Mouse (Mus musculus): ENCODE measurements at regions not wholly inside any gene's neighbourhood (a gene's known extent, or its start where the extent isn't known, plus 50 kb on each side); places are given as distances from the start of the nearest gene placed in this dataset.

- DNase-seq, result no peak
Measured at GRCm38 (mm10) chr1:138011581-138011980, 163.9 kb downstream of the Ptprc start.

- no peak for DNase-seq
Measured at GRCm38 (mm10) chr1:138010910-138011477, 164.5 kb downstream of the Ptprc start.

- DNase-seq, result no peak
Measured at GRCm38 (mm10) chr1:138006811-138007210, 168.7 kb downstream of the Ptprc start.

GRCm38 (mm10) chr1:138004319-138004718 lies 171.2 kb downstream of the Ptprc start:
- DNase-seq, result no peak

GRCm38 (mm10) chr1:137999268-137999900 lies 176.1 kb downstream of the Ptprc start:
- DNase-seq, result no peak

GRCm38 (mm10) chr1:137996041-137996440 lies 179.5 kb downstream of the Ptprc start:
- no peak for DNase-seq

- no peak for DNase-seq
Measured at GRCm38 (mm10) chr1:137991936-137992335, 183.6 kb downstream of the Ptprc start.

- no peak for DNase-seq
Measured at GRCm38 (mm10) chr1:137991412-137991811, 184.1 kb downstream of the Ptprc start.

- DNase-seq, result no peak
Measured at GRCm38 (mm10) chr1:137973406-137973805, 202.1 kb downstream of the Ptprc start.

- DNase-seq, result no peak
Measured at GRCm38 (mm10) chr1:137972620-137973350, 202.7 kb downstream of the Ptprc start.

GRCm38 (mm10) chr1:137966151-137966836 lies 209.2 kb downstream of the Ptprc start:
- no peak for DNase-seq

- DNase-seq, result no peak
Measured at GRCm38 (mm10) chr1:137963656-137964055, 211.9 kb downstream of the Ptprc start.

GRCm38 (mm10) chr1:137958040-137958439 lies 217.5 kb downstream of the Ptprc start:
- DNase-seq, result no peak

- no peak for DNase-seq
Measured at GRCm38 (mm10) chr1:137955993-137956392, 219.5 kb downstream of the Ptprc start.

- DNase-seq, result no peak
Measured at GRCm38 (mm10) chr1:137955139-137955538, 220.4 kb downstream of the Ptprc start.

GRCm38 (mm10) chr1:137953369-137953768 lies 222.1 kb downstream of the Ptprc start:
- no peak for DNase-seq

GRCm38 (mm10) chr1:137952777-137953176 lies 222.7 kb downstream of the Ptprc start:
- no peak for DNase-seq

- DNase-seq, result no peak
Measured at GRCm38 (mm10) chr1:137947900-137948299, 227.6 kb downstream of the Ptprc start.

- DNase-seq, result no peak
Measured at GRCm38 (mm10) chr1:137941776-137942522, 233.6 kb downstream of the Ptprc start.

- no peak for DNase-seq
Measured at GRCm38 (mm10) chr1:137935746-137936145, 239.8 kb downstream of the Ptprc start.

GRCm38 (mm10) chr1:137929764-137930163 lies 245.7 kb downstream of the Ptprc start:
- DNase-seq, result peak; percentile 59

- DNase-seq, result peak; percentile 67
Measured at GRCm38 (mm10) chr1:137928522-137928921, 247.0 kb downstream of the Ptprc start.
